Mouse (Mus musculus) induced T-regulatory cell, adult 2 months (primary cell): Measurements from ENCODE around the gene 1520401A03Rik.

Experiments
- DNase-seq: peaks from one replicate; pipeline ENCODE4 v3.0.0-alpha.2; 2012; ENCODE audit warnings: low read depth

The 1520401A03Rik gene

DNA sequence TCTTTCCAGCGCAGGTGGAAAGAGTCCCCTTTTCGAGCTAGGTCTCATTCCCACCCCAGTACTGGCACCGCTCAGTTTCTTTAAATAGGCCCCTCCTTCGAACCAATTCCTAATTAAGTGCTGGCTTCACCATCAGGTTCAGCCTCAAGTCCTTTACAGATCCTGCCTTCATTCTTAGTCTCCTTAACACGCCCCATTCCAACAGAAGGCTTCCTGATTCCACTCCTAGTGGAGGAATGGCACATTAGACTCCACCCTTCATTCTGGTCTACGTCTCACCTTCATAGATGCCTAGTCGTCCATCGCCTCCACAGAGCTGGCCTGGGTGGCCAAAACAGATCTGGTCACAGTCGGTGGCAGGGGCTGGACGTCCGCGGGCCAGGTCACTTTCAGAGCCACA, 20.4 kb upstream of the 1520401A03Rik start:
- DNase-seq: no peak

DNA sequence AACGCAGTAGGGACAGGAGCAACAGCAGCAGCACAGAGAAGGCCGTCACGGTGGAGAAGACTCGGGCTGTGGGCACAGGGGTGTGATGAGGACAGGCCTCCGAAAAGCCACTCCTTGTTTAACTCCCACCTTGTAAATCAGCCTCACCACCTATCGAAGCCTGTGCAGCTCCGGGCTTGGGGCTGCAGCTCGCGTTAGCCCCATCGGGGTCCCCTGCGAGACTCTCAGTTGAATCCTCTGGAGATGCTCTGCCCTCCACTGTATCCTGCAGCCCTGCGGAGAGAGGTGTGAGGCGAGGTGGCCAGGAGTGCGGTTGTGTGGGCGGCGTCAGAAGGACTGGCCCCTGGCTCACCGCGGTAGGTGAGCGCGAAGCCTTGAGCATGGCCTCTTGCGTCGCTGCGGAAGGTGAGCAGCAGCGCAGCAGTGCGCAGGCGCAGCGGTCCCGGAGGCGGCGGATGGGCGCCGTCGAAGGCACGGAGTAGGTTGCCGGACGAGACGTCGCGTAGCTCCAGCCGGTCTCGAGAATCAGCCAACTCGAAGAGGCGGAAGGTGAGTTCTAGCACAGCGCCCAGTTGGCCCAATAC, 19.7 kb upstream of the 1520401A03Rik start:
- DNase-seq: peak; percentile 86

DNA sequence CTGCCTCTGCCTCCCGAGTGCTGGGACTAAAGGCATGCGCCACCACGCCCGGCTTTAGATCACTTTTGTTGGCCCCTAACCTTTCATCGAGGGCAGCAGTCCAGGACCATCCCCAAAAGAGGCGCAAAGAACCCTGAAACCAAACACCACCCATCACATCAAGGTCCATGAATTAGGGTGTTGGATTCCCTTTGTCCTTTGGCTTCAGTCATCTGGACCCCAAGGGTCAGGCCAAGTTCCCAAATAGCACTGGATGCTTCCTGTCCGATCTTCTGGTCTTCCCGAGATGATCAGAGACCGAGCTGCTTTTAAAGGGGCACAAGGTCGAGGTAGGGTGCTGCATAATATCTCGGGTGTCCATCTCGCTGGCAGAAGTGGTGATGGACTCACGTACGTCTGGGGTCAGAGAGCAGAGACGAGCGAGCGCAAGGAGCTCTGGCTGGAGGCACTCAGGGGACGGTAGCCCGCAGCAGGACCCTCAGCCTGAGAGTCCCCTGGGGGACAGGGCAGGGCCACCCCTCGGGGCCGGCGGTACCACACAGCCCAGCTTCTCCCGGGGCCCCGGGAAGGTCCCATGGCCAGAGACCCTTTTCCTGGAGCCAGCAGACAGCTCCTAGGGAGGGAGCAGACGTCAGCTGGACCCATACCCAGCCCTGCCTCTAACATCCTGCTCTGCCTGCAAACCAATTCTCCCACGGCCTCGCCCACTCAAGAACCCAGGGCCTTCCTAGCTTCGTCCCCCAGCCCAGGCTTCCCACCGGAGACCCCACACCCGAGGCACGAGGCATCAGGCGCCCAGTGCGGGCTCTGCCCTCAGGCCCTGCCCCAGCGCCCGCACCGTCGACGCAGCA, 19.0 kb upstream of the 1520401A03Rik start:
- DNase-seq: no peak

DNA sequence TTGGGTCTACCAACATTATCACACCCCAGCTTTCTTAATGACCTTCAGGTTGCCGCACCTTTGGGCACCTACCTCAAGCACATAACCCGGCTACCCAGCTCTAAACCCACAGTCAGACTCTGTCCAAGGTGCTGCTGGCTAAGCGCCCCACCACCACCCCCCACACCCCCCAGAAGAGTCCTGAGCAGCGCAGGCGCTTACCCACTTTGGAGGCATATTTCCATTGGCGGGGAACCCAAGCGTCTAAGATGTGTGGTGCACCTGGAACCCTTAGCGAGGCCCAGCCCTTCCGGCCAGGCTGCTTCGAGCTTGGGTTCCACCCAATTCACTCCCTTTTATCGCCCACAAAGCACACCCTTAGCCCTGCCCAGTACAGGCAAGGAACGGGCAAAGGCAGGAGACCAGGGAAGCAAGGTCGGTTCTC, 18.0 kb upstream of the 1520401A03Rik start, which contains the start of gene Paqr4:
Gene Paqr4 (minus strand): TSS at position 270 of the 424 bp plus-strand sequence.
- DNase-seq: no peak

DNA sequence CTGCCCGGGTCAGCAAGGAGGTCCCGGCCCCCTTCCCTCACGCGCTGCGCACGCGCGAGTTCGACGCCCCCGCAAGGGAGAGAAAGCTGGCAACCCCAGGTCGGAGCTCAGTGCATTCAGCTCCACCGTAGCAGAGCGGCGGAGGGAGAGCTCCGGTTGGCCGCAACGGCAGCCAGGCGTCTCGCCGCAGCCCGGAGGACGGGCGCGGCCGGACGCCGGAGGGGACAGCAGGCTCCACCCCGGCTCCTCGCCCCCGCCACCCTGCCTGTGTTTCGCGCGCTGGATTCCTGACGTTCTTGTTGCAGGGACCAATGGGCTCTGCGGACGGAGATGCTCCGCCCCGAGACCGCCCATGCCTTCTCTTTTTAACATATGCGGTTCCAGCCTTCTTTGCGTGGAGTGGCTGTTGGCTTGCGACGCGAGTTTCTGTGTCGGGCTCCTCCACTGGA, 17.6 kb upstream of the 1520401A03Rik start:
- peak; percentile 94 for DNase-seq

DNA sequence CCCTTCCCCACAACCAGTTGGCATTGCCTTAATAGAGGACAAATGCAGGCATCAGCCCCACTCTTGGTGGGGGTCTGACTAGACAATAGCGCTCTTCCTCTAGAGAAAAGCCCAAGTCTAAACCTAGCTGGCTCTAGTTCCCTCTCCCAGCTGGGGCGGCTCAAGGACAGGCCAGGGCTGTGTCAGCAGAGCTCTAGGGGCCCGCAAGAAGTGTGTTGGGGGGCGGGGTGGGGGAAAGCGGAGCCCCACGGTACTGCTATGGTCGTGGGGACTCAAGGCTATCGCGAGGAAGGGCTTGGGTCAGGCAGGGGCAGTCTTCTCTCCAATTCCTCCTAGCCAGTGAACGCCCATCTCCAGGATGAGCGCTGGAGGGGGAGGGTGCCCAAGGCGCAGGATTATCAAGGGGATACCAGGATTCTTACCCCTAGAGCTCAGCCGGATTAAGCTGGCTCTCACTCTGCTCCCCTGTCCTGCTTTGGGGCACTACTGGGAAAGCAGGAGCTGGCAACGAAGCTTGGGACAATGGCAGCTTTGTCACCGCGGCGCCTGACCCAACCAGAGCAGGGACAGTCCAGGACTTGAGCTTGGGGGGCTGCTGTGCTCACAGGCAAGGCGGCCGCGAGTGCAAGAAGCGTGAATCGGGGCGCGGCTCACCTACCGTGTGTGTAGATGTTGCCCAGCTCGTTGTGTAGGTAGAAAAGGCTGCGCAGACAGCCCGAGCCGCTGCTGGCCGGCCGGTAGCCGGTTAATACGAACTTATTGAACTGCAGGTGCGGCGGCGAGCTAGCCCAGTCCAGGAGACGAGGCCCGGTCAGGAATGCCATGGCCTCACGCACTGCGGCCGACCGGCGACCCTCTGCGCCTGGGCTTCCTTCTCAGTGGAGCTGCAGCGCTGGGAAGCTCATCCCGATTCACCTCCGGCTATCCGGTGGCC, 16.9 kb upstream of the 1520401A03Rik start:
- peak; percentile 42 for DNase-seq

DNA sequence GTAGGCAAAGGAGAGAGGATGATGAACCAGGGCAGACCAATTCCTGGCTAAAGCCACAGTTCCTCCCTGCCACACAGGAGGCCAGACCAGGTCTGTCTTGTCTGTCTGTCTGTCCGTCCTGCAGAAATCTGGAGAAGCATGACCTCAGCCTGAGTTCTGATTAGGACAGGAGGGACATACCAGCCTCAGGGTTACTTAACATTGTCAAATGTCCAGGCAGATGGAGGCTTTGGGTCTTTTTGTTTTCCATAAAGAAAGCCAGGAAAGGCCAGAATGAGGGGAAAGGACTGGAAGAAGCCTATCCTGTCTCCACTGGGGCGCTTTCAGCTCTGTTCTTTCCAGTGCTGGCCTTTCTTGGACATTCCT, 16.2 kb upstream of the 1520401A03Rik start:
- DNase-seq: no peak

DNA sequence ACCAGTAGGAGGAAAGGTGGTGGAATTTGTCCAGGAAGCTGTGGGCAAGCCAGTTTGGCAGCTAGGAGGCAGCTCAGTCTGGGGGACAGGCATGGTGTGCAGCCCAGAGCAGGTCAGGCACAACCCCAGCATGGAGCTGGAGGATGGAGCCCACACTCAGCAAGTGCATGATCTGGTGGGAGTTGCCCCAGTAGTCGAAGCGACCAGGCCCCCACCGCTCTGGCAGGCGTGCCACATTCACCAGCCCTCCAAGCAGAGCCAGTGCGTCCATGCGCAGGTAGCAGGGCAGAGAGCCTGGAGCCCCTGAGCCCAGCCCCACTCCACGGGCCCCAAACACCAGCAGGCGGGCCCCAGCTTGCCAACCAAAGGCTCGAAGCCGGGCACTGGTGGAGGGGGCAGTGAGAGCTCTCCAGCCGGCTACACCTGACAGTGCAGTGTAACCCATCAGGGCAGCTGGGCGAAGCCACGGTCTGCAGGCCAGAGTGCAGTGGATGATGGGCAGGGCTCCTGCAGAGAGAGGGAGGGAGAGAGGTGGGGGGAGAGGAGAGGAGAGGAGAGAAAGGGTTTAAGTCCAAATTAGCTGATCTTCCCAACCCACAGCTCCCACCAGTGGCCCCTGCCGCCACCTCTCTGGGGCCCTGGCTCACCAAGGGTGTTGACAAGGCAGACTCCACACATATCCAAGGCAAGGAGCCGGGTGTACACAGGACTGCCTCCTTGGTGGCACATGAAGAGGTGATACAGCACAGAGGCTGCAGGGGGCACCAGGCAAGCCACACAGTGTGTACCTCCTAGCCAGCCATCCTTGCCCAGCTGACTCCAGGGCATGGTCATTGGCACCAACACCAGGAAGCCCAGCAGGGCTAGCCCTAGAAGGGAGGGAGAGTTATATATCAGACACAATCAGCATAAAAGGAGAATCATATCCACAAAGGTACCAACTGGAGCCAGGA, 15.2 kb upstream of the 1520401A03Rik start:
- peak; percentile 34 for DNase-seq

DNA sequence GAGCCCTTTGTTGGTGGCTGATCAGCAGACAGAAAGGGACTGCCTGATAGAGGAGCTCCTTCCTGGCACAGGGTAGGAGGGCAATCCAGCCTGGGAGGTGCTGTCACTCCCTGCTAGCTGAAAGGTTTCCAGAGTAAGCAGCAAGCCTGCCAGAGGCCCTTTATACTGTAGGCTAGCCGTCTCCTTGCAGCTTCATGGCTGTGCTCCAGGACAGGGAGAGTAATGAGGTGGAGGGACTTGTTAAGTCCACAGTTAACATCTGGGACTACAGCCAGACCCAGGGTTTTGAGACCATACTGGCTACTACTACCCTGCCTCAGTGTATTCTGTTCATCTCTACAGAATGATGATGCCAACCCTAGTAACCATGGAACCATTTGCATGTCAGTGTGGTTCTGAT, 11.8 kb upstream of the 1520401A03Rik start:
- no peak for DNase-seq

DNA sequence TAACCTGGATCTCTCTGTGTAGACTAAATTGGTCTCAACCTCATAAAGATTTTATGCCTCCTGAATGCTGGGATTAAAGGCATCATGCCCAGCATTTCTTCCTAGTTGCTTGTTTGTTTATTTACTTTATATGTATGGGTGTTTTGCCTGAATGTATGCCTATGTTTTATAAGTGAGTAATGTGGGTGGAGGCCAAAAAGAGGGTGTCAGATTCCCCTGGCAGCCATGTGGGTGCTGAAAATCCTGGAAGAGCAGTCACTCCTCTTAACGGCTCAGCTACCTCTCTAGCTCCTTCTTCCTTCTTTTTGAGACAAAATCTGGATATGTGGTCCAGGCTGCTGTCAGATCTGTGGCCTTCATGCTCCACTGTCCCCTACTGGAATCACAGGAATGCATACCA, 7.9 kb upstream of the 1520401A03Rik start:
- DNase-seq: no peak

DNA sequence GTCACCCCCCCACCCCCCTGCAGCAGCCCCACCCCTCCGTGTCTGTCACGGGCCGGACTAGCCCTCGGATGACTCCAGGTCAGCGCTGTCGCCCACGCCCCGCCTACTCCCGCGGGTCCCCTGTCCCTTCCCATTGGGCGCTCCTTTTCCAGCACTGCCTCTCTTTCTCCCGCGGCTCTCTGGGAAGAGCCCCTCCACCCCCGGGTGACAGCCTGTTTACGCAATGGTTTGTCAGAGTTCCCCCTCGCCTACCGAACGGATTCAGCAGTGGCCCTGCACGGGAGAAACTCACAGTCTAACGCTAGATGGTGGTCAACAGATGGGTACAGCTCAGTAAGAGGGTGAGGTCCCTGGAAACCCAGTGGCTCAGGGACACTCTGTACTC, 4.2 kb upstream of the 1520401A03Rik start:
- DNase-seq: no peak

DNA sequence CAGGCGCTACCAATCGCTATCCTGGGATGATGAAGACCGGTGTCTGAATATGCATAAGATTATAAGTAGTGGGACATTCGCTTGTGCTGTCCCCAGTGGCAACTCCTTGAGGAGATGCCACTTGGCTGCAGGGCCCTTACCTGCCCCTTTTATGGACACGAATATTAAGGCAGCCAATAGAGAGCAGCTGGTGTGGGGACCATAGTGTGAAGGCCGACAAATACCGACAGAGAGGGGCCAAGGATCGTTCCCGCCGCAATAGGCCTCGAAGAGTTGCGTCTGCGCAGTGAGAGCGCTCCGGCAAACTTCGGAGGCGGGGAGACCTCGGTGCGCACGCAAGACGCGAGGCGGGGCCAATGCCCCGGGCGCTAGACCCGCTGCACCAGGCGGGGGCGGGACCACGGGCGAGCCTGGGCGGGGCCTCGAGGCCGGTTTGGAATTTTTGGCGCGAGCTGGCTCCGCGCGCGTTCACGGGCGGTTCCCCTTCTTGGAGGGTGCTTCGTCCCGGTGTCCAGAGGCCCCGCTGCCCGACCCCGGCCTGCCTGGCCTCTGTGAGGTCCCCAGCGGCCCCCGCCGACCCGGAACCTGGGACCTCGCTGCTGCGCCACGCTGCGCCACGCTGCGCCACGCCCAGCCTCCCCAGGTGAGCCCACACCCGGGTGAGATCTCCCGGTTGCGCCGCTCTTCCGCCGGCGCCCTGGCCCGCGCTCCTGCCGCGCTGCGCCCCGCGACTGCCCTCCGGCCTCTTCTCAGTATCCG, 3.6 kb upstream of the 1520401A03Rik start, which contains the start of gene Pkmyt1:
Gene Pkmyt1 (plus strand): TSS at position 338 of the 759 bp plus-strand sequence.
- DNase-seq: peak; percentile 97

DNA sequence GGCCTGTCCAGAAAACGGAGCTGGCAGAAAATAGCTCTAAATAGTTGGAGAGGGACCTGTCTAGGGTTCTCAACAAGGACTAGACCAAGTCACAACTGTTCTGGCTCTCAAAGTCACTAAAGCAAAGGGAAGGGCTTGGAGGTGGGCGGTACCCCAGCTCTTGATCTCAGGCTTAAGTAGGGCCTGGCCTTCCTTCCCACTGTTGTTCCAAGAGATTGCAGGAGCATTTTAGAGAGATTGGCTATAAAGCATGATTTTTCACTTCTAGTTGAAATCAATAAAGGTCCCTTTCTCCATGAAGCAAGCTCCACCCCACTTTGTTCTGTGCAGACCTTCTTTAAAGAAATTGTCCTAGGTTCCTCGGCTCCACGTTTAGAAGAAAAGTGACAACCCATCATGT, 2.9 kb upstream of the 1520401A03Rik start:
- DNase-seq: no peak

DNA sequence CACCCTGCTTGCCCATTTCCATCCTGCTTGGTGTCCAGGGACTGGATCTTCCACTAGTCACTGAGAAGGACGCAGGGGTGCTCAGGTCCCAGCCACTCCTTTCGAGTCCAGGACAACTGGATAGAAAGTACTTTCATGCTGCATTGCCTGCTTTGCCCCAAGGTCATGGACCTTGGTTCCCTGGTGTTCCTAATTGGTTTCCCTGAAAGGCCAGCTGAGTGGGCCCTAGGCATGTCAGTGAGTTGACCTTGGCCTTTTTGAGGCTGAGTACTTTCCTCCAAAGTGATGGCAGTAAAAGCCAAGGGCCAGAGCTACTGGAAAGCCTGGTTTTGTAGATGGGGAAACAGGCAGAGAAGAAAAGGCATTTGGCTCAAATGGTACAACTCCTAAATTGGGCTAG, 697 bp downstream of the 1520401A03Rik start:
- DNase-seq: no peak

DNA sequence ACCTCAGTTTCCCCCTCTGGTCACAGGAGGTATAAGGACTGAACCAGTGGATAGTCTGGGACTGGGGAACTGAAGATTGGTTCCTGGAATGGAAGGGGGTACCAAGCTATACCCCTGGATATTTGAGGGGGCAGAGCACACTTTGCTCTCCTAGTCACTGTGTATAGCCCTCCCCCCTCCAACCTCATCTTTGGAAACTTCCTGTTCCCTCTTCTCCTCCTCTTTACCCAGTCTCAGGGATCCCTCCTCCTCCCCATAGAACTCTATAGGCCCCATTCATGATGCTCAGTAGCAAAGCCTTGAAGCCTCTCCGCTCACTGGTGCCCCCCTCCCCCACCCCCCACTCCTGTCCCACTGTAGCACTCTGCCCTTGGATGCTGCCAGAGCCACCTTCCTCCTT, 3.1 kb downstream of the 1520401A03Rik start:
- DNase-seq: no peak

DNA sequence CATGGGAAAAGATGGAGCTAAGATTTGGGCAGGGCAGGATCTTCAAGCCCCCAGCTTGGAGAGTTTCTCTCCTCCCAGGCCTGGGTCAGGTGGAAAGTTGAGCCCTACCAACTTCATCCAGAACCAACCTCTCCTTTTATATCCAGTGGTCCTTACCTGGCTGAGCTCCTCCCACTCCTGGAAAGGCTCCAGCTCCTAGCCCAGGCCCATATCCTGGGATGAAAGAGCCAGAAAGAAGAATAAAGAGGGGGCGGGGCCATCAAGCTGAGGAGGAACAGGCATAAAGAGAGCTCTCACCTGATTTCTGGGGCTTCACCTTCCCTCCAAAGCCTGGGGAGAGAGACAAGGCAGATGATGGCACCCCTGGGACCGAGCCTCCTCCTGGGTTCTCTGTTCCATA, 5.6 kb downstream of the 1520401A03Rik start:
- DNase-seq: no peak

DNA sequence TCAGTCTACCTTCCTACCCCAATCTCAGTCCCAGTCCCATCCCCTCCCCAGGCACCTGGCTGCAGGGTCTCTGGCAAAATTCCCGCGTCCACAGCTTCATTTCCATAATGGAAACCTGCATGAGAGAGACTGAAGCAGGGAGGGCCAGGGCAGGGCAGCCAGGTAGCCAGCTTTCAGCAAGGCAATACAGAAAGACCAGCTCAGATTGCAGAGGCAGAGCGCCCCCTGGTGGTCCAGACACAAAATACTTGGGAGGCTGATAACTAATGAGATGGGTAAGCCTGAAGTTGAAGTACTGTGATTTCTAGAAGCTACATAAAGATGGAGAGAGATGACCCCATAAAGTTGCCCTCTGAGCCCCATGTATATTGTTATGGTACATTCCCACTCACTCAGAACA, 16.4 kb downstream of the 1520401A03Rik start:
- DNase-seq: peak; percentile 86

DNA sequence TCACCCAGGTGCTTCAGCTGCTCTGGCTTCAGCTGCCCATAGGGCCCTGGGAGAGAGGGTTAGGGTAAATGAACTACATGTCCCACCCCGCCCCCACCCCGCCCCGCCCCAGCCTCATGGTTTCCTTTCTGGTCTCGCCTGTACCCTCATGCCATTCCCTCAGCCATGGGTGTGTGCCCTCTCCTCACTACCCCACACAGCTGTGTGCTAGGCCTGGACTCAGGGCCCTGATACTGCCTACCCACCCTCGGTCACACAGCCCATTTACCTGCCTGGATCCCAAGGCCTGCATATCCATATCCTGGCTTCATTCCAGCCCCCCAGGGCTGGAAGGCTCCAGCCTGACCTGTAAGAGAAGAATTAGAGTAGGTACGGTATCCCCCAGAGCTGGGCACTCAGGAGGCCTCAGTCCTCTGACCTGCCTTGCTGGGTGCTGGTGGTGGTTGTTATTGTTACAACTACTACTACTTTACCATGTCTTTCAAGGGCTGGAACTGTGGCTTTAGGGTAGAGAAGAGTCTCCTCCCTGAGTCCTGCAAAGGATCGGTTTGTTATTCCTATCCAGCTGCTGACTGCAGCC, 17.0 kb downstream of the 1520401A03Rik start:
- DNase-seq: no peak

DNA sequence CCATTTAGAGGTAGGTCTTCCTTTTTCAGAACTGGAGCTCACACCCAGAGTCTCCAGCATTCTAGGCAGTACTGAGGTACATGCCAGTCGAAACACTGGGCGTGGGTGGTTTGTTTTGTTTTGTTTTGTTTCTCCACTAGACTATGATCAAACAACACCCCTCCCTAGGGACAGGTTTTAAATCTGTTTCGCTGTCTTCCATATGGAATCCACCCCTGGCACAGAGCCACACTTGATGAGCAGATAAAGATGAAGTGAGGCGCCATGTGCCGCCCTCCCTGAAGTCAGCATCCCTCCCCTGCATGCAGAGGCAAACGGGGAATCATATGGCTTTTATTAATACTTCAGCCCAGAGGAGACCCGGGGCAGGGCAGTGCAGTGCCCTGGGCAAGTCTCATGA, 17.8 kb downstream of the 1520401A03Rik start:
- no peak for DNase-seq

DNA sequence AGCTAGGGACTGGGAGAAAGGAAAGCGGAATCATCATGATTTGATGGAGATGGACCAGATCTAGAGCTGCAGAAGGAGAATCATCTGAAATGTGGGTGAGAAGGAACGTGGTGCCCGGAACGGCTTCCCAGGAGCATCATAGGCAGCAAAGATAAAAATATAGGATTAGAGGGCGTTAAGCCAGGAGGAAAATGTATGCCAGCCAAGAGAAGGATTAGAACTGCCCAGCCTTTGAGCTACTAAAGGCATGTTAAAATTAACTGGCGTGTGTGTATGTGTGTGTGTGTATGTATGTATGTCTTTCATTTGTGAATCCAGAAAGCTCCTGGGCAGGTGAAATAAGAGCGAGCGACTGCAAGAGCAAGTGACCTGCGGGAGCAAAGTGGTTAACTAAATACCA, 19.3 kb downstream of the 1520401A03Rik start:
- DNase-seq: no peak
